Mouse (Mus musculus): ENCODE data around the gene Rab10. TPM values are rescaled to one million over a fixed set of nuclear protein-coding genes. Genes with fewer than 3 reads are reported as not detected.

Gene Rab10
- polyA plus RNA-seq, 1 experiment from 2014 or later: 96.1 TPM

GRCm38 (mm10) chr12:3236163-3236641, 73.6 kb downstream of the Rab10 start:
- no peak for ATAC-seq (ENCODE audit: insufficient number of reproducible peaks, low FRiP score, low TSS enrichment, low read depth)
- 66% methylated on average over 14 of the region's 14 CpGs for WGBS
- peaks cover 9% of the 10 kb centered on the region for H3K4me1 ChIP-seq
- H3K9ac ChIP-seq: no peak overlapping the region
- no peaks in the 10 kb centered on the region for H3K27me3 ChIP-seq
- no peaks in the 10 kb centered on the region for H3K9me3 ChIP-seq (replicated peaks)
- H3K27ac ChIP-seq (replicated peaks): peak overlapping the region; percentile 89
- H3K4me3 ChIP-seq (replicated peaks): peak overlapping the region; percentile 66
- peak overlapping the region; percentile 56 for H3K4me2 ChIP-seq (replicated peaks)
- peaks cover 41% of the 10 kb centered on the region for H3K36me3 ChIP-seq

- peak; percentile 82 for ATAC-seq (ENCODE audit: insufficient number of reproducible peaks, low FRiP score, low TSS enrichment, low read depth)
- H3K27me3 ChIP-seq: no peaks in the 10 kb centered on the region
- peaks cover 9% of the 10 kb centered on the region for H3K4me1 ChIP-seq
- H3K9me3 ChIP-seq (replicated peaks): no peaks in the 10 kb centered on the region
- peaks cover 39% of the 10 kb centered on the region for H3K36me3 ChIP-seq
- H3K9ac ChIP-seq: peak overlapping the region; percentile 53
- peak overlapping the region; percentile 89 for H3K27ac ChIP-seq (replicated peaks)
- peak overlapping the region; percentile 56 for H3K4me2 ChIP-seq (replicated peaks)
- peak overlapping the region; percentile 66 for H3K4me3 ChIP-seq (replicated peaks)
- 20% methylated on average over 39 of the region's 39 CpGs for WGBS
These were observed 74.1 kb downstream of the Rab10 start for GRCm38 (mm10) chr12:3235646-3236161.

GRCm38 (mm10) chr12:3235124-3235631, 74.6 kb downstream of the Rab10 start:
- 26% methylated on average over 36 of the region's 36 CpGs for WGBS

GRCm38 (mm10) chr12:3234061-3234460, 75.7 kb downstream of the Rab10 start:
- H3K27me3 ChIP-seq: no peaks in the 10 kb centered on the region
- H3K4me1 ChIP-seq: peaks cover 9% of the 10 kb centered on the region
- WGBS: 81% methylated on average over 1 of the region's 1 CpGs
- no peak overlapping the region for H3K9ac ChIP-seq
- no peak overlapping the region for H3K4me3 ChIP-seq (replicated peaks)
- no peak overlapping the region for H3K27ac ChIP-seq (replicated peaks)
- H3K4me2 ChIP-seq (replicated peaks): no peak overlapping the region
- ATAC-seq (ENCODE audit: insufficient number of reproducible peaks, low FRiP score, low TSS enrichment, low read depth): no peak
- H3K36me3 ChIP-seq: peaks cover 22% of the 10 kb centered on the region
- H3K9me3 ChIP-seq (replicated peaks): no peaks in the 10 kb centered on the region

More at GRCm38 (mm10) chr12:3235124-3235631, 74.6 kb downstream of the Rab10 start:
- Histone ChIP-seq H3K27me3 (no peaks in the 10 kb centered on the region), H3K9me3 (replicated peaks) (no peaks in the 10 kb centered on the region), H3K4me3 (replicated peaks) (peak overlapping the region; percentile 66), H3K4me2 (replicated peaks) (peak overlapping the region; percentile 70), H3K36me3 (peaks cover 33% of the 10 kb centered on the region), H3K27ac (replicated peaks) (peak overlapping the region; percentile 89), H3K4me1 (peaks cover 9% of the 10 kb centered on the region), H3K9ac (peak overlapping the region; percentile 53; the same call in 1 of the 2 replicates)
- peak; percentile 89 for ATAC-seq (ENCODE audit: insufficient number of reproducible peaks, low FRiP score, low TSS enrichment, low read depth)

- Histone ChIP-seq H3K9ac (no peak overlapping the region), H3K4me3 (replicated peaks) (no peak overlapping the region), H3K27ac (replicated peaks) (no peak overlapping the region), H3K9me3 (replicated peaks) (no peaks in the 10 kb centered on the region), H3K36me3 (no peaks in the 10 kb centered on the region), H3K27me3 (no peaks in the 10 kb centered on the region), H3K4me1 (no peaks in the 10 kb centered on the region), H3K4me2 (replicated peaks) (no peak overlapping the region)
- ATAC-seq (ENCODE audit: insufficient number of reproducible peaks, low FRiP score, low TSS enrichment, low read depth): no peak
- WGBS: 71% methylated on average over 2 of the region's 2 CpGs
These were observed 86.4 kb downstream of the Rab10 start for GRCm38 (mm10) chr12:3223352-3223751.

- Histone ChIP-seq H3K27ac (replicated peaks) (no peak overlapping the region), H3K36me3 (no peaks in the 10 kb centered on the region), H3K4me1 (no peaks in the 10 kb centered on the region), H3K9me3 (replicated peaks) (no peaks in the 10 kb centered on the region), H3K27me3 (no peaks in the 10 kb centered on the region), H3K4me2 (replicated peaks) (no peak overlapping the region), H3K4me3 (replicated peaks) (no peak overlapping the region), H3K9ac (no peak overlapping the region)
- WGBS: 56% methylated on average over 2 of the region's 2 CpGs
- ATAC-seq (ENCODE audit: insufficient number of reproducible peaks, low FRiP score, low TSS enrichment, low read depth): no peak
These were observed 99.6 kb downstream of the Rab10 start for GRCm38 (mm10) chr12:3210181-3210580.

GRCm38 (mm10) chr12:3209163-3209562, 100.6 kb downstream of the Rab10 start:
- Histone ChIP-seq H3K4me2 (replicated peaks) (no peak overlapping the region), H3K9me3 (replicated peaks) (no peaks in the 10 kb centered on the region), H3K9ac (no peak overlapping the region), H3K4me3 (replicated peaks) (no peak overlapping the region), H3K27ac (replicated peaks) (no peak overlapping the region), H3K27me3 (no peaks in the 10 kb centered on the region), H3K4me1 (no peaks in the 10 kb centered on the region), H3K36me3 (no peaks in the 10 kb centered on the region)
- WGBS: 71% methylated on average over 1 of the region's 1 CpGs
- ATAC-seq (ENCODE audit: insufficient number of reproducible peaks, low FRiP score, low TSS enrichment, low read depth): no peak

Other genes with a start within 250 kb of the Rab10 start
- 13.2 and 14.8 TPM in 2 replicates for gene Kif3c, start 55.2 kb upstream of the Rab10 start, polyA plus RNA-seq (2015; fragmentation: Nextera tagmentation; extraction: Ambion mirVana)
- 17.7 and 18.0 TPM in 2 replicates for gene Asxl2, start 116.9 kb upstream of the Rab10 start, polyA plus RNA-seq (2015; fragmentation: Nextera tagmentation; extraction: Ambion mirVana)